Mouse (Mus musculus) brain, embryonic 18.5 days (tissue): ENCODE data around the gene Cntn6.

Experiments
- DNase-seq: peaks from one replicate; pipeline ENCODE4 v3.0.0-alpha.2; 2012; ENCODE audit warnings: low read depth, low spot score

Cntn6 gene

GRCm38 (mm10) chr6:104758125-104758524 is 265.5 kb downstream of the Cntn6 start:
- DNase-seq: no peak

- DNase-seq: no peak
These were observed 268.6 kb downstream of the Cntn6 start for GRCm38 (mm10) chr6:104761226-104761625.

GRCm38 (mm10) chr6:104783891-104784290 is 291.3 kb downstream of the Cntn6 start:
- no peak for DNase-seq

GRCm38 (mm10) chr6:104787502-104787901 is 294.9 kb downstream of the Cntn6 start:
- no peak for DNase-seq

GRCm38 (mm10) chr6:104808526-104808925 is 315.9 kb downstream of the Cntn6 start:
- peak; percentile 3 for DNase-seq

- no peak for DNase-seq
These were observed 323.0 kb downstream of the Cntn6 start for GRCm38 (mm10) chr6:104815610-104816009.

GRCm38 (mm10) chr6:104879711-104880110 is 387.1 kb downstream of the Cntn6 start:
- DNase-seq: peak; percentile 22

GRCm38 (mm10) chr6:104884021-104884420 is 391.4 kb downstream of the Cntn6 start:
- no peak for DNase-seq

- no peak for DNase-seq
These were observed 393.2 kb downstream of the Cntn6 start for GRCm38 (mm10) chr6:104885829-104886228.

GRCm38 (mm10) chr6:104891071-104891470 is 398.5 kb downstream of the Cntn6 start:
- DNase-seq: no peak
